Mouse (Mus musculus): Measurements from ENCODE around the gene Edc3.

Edc3 gene

DNA sequence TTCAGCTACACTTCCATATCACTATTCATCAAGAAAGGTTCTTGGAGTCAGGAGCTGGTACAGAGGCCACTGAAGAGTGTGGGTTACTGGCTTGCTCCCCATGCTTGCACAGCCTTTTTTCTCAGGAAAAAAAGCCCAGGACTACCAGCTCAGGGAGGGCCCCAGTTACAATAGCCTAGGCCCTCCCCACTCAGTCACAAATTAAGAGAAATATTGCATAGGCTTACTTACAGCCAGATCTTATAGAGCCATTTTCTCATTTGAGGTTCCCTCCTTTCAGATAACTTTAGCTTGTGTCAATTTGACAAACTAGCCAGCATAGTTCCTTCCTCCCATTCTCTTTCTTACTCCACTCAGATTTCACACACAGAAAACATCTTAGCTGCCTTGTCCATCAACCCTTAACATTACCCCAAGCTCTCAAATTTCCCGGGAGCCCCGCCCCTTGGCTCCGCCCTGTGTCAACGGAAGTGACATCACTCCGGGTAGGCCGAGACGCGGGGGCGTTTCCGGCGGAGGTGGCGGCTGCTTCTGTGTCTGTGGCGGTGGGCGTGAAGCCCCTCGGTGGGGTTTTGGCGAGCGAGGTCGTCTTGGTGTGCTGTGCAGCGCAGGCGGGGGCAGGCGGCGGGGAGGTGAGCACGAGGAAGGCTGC lies at the start of gene Edc3:
Gene Edc3 (plus strand): TSS at position 473 of the 652 bp plus-strand sequence.
- peak; percentile 94 for DNase-seq (ENCODE audit: low read depth, low spot score)

DNA sequence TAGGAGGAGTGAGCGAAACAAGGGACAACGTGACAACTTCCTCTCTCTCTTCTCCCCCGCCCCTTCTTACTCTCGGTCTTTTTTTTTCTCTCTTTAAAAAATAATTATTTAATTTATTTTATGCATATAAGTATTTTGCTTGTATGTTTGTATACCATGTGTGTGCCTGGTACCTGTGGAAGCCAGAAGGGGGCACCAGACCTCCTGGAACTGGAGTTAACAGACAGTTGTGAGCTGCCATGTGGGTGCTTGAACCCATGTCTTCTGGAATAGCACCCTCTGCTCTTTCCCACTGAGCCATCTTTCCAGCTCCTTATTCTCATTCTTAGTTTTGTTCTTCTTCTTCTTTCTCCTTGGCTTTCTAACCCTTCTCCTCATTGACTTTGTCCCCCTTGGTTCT lies 49.4 kb upstream of the Edc3 start:
- no peak for DNase-seq (ENCODE audit: low read depth, low spot score)

DNA sequence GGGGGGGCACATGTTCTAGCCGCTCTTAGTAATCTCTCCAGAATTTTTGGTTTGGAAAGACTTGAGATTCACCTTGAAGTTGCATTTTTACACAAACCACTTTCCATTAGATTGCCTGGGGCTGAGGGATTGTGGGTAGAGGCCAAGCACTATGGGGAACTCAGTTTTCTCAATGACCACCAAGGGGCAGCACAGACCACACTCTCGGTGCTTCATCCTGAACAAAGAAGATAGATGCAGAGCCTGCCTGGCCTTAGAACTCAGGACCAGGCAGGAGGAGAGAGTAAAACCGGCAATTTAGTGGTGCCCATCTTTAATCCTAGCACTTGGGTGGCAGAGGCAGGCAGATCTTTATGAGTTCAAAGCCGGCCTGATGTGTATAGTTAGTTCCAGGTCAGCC lies 48.6 kb upstream of the Edc3 start:
- peak; percentile 79 for DNase-seq (ENCODE audit: low read depth, low spot score)

DNA sequence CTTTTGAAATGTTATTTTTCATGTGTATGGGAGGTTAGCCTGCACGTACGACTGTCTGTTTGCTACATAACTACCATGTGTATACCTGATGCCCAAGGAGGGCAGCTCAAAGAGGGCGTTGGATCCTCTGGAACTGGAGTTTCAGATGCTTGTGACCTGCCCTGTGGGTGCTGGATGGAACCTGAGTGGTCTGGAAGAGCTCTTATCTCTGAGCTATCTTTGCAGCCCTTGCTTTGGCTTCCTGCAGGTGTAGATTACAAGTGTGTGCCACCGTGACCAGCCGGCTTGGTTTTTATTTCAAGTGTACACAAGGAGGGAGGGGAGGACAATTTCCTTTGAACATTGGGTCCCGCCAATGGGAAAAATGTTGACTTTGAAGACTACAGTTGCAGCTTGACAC lies 47.8 kb upstream of the Edc3 start:
- no peak for DNase-seq (ENCODE audit: low read depth, low spot score)

DNA sequence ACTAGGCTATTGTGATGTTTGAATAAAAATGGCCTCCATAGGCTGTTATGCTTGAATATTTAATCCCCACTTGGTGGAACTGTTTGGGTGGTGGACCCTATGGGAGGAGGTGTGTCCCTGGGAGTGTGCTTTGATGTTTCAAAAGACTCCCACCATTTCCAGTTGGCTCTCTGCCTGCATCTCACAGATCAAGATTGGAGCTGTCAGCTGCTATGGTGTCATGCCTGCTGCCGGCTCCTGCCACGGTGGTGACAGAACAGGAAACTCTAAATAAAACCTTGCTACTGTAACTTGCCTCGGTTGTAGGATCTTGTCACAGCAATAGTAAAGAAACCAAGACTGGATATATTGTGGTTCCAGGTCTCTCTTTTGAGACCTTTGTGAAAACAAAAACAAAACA lies 46.8 kb upstream of the Edc3 start:
- no peak for DNase-seq (ENCODE audit: low read depth, low spot score)

DNA sequence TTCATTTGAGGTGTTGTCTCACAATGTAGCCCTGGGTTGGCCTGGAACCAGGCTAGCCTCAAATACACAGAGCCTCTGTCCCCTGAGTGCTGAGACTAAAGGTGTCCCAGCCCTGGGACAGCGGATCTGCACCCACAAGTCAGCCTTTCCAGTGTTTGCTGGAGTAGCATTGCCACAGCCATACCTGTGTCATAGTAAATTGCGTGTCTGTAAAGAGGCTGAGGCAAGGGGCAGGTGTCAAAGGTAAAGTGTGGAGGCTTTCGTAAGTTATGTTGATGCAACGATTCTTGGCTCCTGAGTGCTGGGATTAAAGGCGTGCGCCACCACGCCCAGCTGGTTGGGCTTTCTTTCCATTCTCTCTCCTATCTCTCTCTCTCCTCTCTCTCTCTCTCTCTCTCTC lies 43.7 kb upstream of the Edc3 start:
- no peak for DNase-seq (ENCODE audit: low read depth, low spot score)

DNA sequence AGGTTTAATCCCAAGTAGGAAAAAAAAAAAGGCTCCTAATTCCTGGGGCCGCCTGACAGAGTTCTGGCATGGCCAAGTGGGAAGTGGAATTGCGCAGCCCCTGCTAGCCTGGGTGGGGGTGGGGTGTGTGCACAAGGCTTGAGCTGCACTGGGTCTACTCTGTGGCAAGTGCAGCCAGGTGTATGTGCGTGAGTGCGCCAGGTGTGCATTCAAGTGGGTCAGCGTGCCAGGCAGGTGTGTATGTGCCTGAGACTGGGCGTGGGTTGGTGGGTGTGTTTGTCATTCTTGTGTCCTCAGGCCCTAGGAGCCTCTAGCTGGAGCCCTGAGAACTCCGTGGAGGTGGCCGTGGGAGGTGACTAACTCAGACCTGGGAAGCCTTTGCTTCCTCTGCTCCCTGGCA lies 41.8 kb upstream of the Edc3 start:
- DNase-seq (ENCODE audit: low read depth, low spot score), result no peak

DNA sequence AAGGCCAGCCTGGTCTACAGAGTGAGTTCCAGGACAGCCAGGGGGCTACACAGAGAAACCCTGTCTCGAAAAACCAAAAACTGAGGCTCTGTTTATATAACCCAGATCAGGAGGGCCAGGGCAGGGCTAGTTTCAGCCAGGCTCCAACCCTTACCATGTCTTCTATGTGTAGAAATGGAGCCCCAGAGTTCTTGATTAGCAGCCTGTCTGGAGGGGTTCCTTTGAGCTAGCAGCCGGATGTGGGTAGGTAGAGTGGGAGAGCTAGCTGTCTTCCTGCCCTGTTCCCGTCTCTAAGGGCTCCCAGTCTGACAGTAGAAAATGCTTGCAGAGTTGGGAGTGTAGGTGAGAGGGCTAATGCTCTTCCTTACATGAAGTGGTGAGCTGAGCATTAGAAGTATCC lies 41.2 kb upstream of the Edc3 start:
- DNase-seq (ENCODE audit: low read depth, low spot score), result no peak

DNA sequence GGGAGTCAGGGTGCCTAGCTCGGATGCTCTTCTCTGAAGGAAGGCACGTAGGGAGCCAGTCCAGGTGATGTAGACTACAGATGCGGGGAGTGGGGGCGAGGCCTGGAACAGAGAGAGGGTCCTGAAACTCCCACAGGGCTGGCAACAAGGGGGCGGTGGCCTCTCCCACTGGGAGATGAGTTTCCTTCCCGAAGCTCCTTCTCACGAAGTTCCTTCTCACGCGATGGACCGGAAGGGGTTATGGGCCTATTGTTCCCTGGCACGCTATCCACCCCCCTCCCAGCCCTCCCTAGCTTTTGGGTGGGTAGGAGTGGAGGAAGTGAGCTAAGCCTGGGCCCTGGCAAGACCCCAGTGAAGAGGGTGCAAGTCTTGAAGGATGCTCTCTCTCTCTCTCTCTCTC lies 40.5 kb upstream of the Edc3 start:
- DNase-seq (ENCODE audit: low read depth, low spot score), result no peak

DNA sequence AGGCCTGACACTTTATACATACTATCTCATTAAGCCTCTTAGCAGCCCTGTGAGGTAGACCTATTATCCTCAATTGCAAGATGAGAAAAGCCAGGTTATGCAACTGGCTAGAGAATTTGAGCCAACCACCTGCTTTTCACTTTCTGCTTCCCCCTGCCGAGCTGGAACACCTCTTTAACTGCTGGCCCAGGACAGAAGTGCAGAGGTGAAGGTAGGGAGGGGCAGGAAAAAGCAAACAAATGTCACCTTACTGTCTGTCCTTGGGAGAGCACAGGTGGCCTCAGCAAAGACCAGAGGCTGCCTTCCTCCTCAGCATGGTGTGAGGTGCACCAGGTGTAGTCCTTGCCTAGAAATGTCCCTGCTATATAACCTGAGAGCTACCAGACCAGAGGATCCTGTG lies 40.1 kb upstream of the Edc3 start:
- no peak for DNase-seq (ENCODE audit: low read depth, low spot score)

DNA sequence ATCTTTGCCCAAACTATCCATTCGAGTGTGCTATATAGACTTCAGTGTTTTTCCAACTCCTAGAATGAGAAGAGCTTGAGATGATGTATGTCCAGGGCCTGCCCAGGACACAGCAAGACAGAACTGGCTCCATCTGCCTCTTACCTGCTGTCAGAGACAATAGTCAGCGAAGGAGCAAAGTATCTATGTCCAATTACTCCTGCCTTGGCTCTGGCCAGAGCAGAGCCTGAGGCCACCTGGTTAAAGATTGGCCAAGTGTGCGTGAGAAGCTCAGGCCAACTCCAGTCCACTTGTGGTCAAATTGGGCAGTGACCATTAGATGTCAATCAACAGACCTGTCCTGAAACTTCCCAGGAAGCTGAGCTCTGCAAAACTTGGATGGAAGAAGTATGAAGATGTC lies 38.8 kb upstream of the Edc3 start:
- no peak for DNase-seq (ENCODE audit: low read depth, low spot score)

DNA sequence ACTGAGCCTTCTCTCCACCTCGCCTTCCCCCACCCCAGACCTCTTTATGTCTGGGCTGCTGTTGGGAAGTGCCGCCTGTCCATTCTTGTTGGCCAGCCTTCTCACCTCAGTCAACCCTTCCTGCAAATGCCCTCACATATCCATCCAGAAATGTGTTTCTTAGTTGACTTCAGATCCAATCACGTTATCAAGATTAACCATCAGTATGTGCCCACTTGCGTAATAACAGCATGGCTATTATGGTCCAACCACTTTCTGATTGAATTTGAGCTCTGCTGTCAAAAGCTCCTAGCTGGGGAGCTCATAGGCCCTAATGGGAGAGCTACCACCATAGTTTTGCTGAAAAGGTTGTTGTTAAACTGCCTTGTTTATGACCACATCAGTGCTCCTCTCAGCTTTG lies 37.3 kb upstream of the Edc3 start:
- DNase-seq (ENCODE audit: low read depth, low spot score), result no peak

DNA sequence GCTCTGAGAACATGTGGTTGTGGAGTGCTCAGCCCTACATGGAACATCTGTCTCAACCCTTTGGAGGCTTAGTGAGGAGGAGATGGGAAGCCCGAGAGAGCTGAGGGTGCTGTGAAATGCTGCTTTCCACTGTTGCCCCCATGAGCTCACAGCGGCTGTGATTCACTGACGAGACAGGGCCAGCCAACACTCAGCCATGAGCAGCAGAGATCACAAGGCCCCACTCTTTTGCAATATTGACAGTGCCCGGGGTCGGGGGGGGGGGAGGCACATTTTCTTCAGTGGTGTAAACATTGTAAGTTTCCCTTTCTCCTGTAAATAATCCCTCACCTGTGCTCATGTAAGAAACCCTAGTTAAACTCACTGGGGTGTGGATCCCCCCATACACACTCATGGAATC lies 36.8 kb upstream of the Edc3 start:
- no peak for DNase-seq (ENCODE audit: low read depth, low spot score)

DNA sequence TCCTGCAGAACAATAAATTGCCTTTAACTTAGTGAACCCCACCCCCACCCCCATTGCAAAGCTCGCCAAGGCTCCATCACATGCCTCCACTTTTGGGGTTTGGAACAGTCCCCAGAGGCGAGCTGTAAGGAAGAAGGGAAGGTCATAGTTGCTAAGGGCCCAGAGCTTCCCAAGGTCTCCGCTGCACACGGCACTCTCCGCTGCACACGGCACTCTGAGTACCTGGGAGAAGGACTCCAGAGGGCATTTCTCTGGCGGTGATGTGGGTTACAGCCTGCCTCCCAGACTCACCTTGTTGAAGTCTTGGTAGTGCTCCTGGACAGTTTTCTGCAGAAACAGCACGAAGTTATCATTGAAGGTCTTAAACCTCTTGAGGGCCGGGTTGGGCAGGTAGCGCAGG lies 26.9 kb upstream of the Edc3 start:
- no peak for DNase-seq (ENCODE audit: low read depth, low spot score)

DNA sequence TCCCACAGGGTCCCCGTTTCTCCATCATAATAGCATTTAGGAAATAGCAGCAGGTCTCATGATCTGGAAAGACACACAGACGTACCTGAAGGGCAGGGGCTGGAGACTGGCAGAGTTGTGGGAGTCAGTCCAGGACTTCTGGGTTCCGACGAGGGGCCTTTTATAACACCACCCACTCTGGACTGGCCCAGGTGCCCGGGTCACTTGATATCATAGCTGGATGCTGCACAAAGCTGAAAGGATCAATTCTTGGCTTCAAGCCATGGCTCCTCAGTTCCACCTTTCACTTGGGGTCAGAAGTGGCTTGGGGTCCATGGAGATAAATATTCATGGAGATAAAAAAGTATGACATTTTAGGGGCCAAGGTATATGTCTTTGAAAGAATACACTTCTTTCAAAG lies 24.8 kb upstream of the Edc3 start, which contains the start of gene Cyp1a2:
Gene Cyp1a2 (minus strand): TSS at position 184 of the 400 bp plus-strand sequence.
- DNase-seq (ENCODE audit: low read depth, low spot score), result no peak

DNA sequence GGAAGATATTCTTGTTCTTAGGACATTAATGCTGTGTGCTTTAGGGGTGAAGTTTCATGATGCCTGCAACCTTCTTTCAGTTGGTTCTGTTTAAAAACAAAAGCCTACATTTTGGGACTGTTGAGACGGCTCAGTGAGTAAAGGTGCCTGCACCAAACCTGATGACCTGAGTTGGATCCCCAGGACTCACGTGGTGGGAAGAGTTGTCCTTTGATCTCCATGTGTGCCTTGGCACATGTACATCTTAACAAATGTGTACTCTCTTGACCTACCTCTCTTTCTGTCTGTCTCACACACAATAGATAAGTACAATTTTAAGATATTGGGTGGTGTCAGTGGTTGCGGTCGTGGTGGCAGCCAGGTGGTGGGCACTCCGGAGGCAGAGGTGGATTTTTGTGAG lies 22.3 kb upstream of the Edc3 start:
- no peak for DNase-seq (ENCODE audit: low read depth, low spot score)

DNA sequence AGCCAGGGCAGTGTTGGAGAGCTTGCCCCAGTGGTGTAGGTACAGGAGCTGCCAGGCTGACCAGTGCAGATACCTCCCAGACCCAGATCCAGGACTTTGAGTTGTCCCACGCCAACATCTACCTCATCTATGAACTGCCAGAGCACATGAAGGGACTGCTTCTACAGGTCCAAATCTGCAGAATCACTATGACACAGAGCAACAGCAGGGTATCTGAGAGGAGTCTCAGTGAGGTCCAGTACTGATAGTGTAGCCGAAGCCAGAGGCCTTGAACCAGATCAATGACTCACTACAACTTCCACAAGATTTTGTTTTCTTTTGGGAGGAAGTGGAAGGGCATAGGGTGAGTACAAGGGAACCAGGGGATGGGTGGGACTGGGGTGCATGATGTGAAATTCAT lies 20.6 kb upstream of the Edc3 start, which contains the start of gene Cyp1a1:
Gene Cyp1a1 (plus strand): TSS at position 178 of the 400 bp plus-strand sequence.
- no peak for DNase-seq (ENCODE audit: low read depth, low spot score)

DNA sequence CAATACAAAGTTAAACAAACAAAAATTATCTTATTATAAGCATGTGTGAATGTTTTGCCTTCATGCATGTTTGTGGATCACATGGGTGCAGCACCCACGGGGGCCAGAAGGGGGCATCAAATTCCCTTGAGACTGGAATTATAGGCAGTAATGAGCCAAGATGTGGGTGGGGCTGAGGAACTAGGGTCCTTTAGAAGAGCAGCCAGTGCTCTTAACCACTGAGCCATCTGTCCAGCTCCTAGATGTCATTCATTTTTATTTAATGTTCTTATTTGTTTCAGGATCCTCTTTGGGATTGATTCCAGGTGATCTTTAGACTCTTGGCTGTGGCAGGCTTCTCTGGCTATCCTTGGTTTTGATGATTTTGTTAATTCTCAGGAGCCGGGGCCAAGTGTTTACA lies 20.2 kb upstream of the Edc3 start:
- no peak for DNase-seq (ENCODE audit: low read depth, low spot score)

DNA sequence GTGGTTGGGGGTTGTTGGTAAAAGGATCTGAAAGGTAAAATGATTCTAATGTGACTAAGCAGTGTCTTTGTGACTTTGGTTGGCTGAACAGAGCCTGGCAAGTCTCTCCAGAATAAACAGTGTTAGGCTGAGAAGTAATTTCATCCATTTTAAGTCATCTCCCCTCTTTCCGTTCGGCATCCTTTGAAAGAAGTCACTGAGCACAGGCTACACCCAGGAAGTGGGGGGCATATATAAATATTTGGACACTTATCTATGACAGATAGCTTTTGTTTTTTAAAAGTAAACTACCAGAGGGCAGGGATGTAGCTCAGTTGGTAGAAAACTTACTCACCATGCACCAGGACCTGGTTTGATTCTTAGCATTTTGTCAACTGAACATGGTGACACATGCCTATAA lies 19.7 kb upstream of the Edc3 start:
- DNase-seq (ENCODE audit: low read depth, low spot score), result no peak

DNA sequence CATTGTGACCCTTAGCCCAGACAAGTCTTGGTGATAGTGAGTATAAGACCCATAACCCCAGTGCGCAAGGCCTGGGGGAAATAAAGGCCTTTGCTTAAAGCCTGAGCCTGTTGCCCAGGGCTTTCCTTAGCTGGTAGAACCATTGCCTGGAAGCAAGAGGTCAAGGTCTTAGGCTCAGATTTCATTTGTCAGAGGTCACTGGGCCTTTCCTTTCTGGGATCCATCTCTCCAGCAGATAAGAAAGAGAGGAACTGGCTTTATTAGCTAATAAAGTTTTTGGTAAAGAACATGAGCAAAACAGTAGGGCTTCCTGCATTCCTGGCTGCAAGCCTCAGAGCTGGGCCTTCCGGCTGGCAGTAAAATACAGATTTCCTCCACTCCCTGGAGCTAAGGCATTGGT lies 14.2 kb upstream of the Edc3 start:
- no peak for DNase-seq (ENCODE audit: low read depth, low spot score)

DNA sequence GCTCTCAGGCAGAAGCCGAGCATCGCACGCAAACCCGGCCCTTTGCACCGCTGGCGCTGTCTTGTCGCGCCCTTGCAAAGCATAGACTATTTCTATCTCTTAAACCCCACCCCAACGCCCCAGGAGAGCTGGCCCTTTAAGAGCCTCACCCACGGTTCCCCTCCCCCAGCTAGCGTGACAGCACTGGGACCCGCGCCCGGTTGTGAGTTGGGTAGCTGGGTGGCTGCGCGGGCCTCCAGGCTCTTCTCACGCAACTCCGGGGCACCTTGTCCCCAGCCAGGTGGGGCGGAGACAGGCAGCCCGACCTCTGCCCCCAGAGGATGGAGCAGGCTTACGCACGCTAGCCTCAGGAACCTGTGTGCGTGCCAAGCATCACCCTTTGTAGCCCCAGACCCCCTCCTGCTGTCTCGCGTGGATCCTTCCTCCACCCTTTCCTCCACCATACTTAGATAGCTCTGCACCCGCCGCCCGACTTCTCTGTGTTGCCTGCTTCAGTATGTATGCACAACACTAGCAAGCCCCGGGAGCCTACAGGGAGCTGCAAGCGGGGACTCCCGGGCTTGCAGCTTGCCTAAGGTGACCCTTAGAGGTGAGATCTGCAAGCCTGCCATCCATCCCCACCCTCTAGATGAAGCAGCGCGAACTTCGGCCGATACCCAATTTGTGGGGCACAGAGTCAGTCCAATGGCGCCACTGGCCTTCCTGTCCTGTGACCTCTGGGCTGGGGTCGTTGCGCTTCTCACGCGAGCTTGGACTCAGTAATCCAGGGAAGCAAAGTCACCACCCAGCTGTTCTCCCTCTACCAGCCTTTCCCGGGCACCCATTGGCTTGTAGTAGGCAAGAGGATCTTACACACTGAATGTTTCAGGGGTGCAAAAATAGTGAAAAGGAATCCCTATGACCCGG lies 11.7 kb upstream of the Edc3 start:
- DNase-seq (ENCODE audit: low read depth, low spot score), result peak; percentile 14

DNA sequence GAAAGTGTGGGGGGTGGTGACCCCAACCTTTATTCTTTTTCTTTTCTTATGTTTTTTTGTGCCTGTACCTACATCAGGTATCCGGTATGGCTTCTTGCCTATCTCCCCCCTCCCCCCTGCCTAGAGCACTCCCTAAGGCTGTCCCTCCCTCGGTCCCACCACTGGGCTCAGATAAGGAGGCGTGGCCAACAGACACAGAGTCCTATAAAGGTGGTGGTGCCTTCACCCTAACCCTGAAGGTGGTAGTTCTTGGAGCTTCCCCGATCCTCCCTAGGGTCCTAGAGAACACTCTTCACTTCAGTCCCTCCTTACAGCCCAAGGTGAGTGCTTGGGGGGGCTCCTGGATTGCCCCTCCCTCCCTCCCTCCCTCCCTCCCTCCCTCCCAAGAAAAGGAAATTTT lies 11.0 kb upstream of the Edc3 start:
- no peak for DNase-seq (ENCODE audit: low read depth, low spot score)

DNA sequence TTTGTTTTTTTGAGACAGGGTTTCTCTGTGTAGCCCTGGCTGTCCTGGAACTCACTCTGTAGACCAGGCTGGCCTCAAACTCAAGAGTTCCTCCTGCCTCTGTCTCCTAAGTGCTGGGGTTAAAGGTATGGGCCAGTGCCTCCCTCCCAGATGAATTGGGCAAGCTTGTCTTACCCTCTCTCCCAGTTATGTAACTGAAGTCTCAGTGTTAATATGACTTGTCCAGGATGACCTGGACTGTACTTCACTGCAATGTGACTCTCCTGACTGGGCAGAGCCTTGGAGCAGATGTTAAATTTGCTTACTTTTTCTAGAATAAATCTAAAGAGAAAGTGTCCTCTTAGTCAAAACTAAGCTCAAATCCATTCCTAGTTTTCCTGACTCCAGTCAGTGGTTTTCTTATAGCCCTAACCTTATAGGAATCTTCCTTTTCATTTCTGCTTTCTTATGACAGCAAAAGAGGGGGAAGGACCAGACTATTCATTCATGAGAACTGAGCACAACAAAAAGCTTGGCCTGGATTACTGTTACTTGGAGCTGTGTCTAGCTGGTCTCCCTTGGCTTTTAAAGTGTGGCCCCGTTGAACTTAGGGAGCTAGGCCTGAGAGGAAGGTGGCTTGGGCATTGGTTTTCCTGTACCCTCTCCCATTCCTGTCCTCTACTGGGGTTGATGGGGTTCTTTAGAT lies 9.7 kb upstream of the Edc3 start:
- DNase-seq (ENCODE audit: low read depth, low spot score), result no peak
